Mouse (Mus musculus): ENCODE data around the gene Hoxa9. TPM values are rescaled to one million over a fixed set of nuclear protein-coding genes. Genes with fewer than 3 reads are reported as not detected.
A peak's percentile ranks its signal among the peaks of the same experiment; 100 is the strongest.

The Hoxa9 gene
- polyA plus RNA-seq, 1 experiment from 2014 or later: 151 TPM

- Histone ChIP-seq H3K27me3 (ENCODE audit: control insufficient read depth, insufficient read depth, low read length) (peaks cover 41% of the 10 kb centered on the region), H3K4me3 (ENCODE audit: low read depth, low read length) (peak overlapping the region; percentile 9; the same call in 1 of the 2 replicates), H3K4me2 (ENCODE audit: low read depth, low read length) (peak overlapping the region; percentile 23; the same call in 1 of the 2 replicates), H3K27ac (ENCODE audit: low read depth, low read length) (peak overlapping the region; percentile 67; the same call in 1 of the 2 replicates), H3K9ac (replicated peaks; ENCODE audit: low read depth, low read length) (no peak overlapping the region), H3K36me3 (ENCODE audit: control insufficient read depth, insufficient read depth, low read length) (no peaks in the 10 kb centered on the region), H3K4me1 (ENCODE audit: control insufficient read depth, insufficient read depth, low read length) (no peaks in the 10 kb centered on the region), H3K9me3 (ENCODE audit: control insufficient read depth, low read length) (no peaks in the 10 kb centered on the region)
- WGBS: 1% methylated on average over 35 of the region's 35 CpGs
- 0 out of 2 replicates have a peak, but pooled peaks have one; percentile 29 for ATAC-seq (ENCODE audit: low read depth)
Measured at GRCm38 (mm10) chr6:52252775-52253376, 22.0 kb upstream of the Hoxa9 start.

DNA sequence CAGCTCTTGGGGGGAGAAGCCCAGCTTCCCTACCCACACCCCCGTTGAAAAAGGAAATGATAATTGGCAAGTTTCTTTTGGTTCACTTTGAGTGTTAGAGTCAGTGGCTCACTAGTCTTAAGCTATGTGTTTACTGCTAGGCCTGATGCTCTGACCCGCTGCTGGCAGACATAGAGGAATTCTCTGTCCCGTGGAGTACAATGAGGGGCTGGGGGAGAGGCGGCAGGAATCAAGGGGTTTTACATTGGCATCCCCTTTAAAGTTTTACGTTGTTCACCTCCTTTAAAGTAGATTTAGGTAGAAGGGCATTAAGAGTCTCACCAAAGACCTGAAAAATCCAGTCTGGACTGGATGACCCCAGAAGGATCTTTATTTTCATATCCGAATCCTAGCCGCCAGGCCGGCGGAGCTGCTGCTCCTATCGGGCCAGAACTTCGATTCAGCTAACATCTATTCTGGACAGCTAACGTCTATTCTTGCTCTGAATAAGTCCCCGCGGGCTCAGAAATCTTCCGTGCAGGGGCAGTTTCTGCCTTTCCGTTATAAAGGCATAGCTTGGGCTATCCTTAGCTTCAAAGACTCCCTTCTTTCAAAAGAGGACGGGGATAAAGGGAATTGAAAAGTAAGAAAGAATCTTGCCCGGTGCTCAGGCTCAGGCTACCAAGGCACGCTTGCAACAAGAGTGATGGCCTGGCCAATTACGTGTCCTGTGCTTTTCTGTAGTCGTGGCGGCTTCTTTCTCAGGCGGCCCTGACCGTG is 21.3 kb upstream of the Hoxa9 start:
- WGBS: 5% methylated on average over 24 of the region's 24 CpGs
- H3K36me3 ChIP-seq (ENCODE audit: control insufficient read depth, insufficient read depth, low read length): no peaks in the 10 kb centered on the region
- H3K9me3 ChIP-seq (ENCODE audit: control insufficient read depth, low read length): no peaks in the 10 kb centered on the region
- no peak overlapping the region; the same call in 1 of the 2 replicates for H3K4me3 ChIP-seq (ENCODE audit: low read depth, low read length)
- H3K9ac ChIP-seq (replicated peaks; ENCODE audit: low read depth, low read length): no peak overlapping the region
- H3K4me2 ChIP-seq (ENCODE audit: low read depth, low read length): peak overlapping the region; percentile 23; the same call in 1 of the 2 replicates
- peaks cover 37% of the 10 kb centered on the region for H3K27me3 ChIP-seq (ENCODE audit: control insufficient read depth, insufficient read depth, low read length)
- H3K4me1 ChIP-seq (ENCODE audit: control insufficient read depth, insufficient read depth, low read length): no peaks in the 10 kb centered on the region
- no peak for ATAC-seq (ENCODE audit: low read depth)
- H3K27ac ChIP-seq (ENCODE audit: low read depth, low read length): no peak overlapping the region

GRCm38 (mm10) chr6:52251177-52251879 is 20.4 kb upstream of the Hoxa9 start:
- H3K4me2 ChIP-seq (ENCODE audit: low read depth, low read length): no peak overlapping the region; the same call in 1 of the 2 replicates
- H3K9ac ChIP-seq (replicated peaks; ENCODE audit: low read depth, low read length): no peak overlapping the region
- H3K27me3 ChIP-seq (ENCODE audit: control insufficient read depth, insufficient read depth, low read length): peaks cover 35% of the 10 kb centered on the region
- H3K9me3 ChIP-seq (ENCODE audit: control insufficient read depth, low read length): no peaks in the 10 kb centered on the region
- no peak overlapping the region for H3K27ac ChIP-seq (ENCODE audit: low read depth, low read length)
- no peak overlapping the region for H3K4me3 ChIP-seq (ENCODE audit: low read depth, low read length)
- no peaks in the 10 kb centered on the region for H3K4me1 ChIP-seq (ENCODE audit: control insufficient read depth, insufficient read depth, low read length)
- ATAC-seq (ENCODE audit: low read depth): no peak
- H3K36me3 ChIP-seq (ENCODE audit: control insufficient read depth, insufficient read depth, low read length): no peaks in the 10 kb centered on the region
- WGBS: 7% methylated on average over 7 of the region's 7 CpGs

GRCm38 (mm10) chr6:52249826-52250225 is 18.9 kb upstream of the Hoxa9 start:
- WGBS: 6% methylated on average over 4 of the region's 4 CpGs
- no peaks in the 10 kb centered on the region for H3K36me3 ChIP-seq (ENCODE audit: control insufficient read depth, insufficient read depth, low read length)
- H3K9ac ChIP-seq (replicated peaks; ENCODE audit: low read depth, low read length): no peak overlapping the region
- peak overlapping the region; percentile 36 for H3K4me2 ChIP-seq (ENCODE audit: low read depth, low read length)
- no peaks in the 10 kb centered on the region for H3K9me3 ChIP-seq (ENCODE audit: control insufficient read depth, low read length)
- peaks cover 34% of the 10 kb centered on the region for H3K27me3 ChIP-seq (ENCODE audit: control insufficient read depth, insufficient read depth, low read length)
- peak overlapping the region; percentile 7; the same call in 1 of the 2 replicates for H3K4me3 ChIP-seq (ENCODE audit: low read depth, low read length)
- no peak for ATAC-seq (ENCODE audit: low read depth)
- no peaks in the 10 kb centered on the region for H3K4me1 ChIP-seq (ENCODE audit: control insufficient read depth, insufficient read depth, low read length)
- H3K27ac ChIP-seq (ENCODE audit: low read depth, low read length): peak overlapping the region; percentile 12; the same call in 1 of the 2 replicates

- Histone ChIP-seq H3K27ac (ENCODE audit: low read depth, low read length) (peak overlapping the region; percentile 12; the same call in 1 of the 2 replicates), H3K27me3 (ENCODE audit: control insufficient read depth, insufficient read depth, low read length) (peaks cover 33% of the 10 kb centered on the region), H3K36me3 (ENCODE audit: control insufficient read depth, insufficient read depth, low read length) (no peaks in the 10 kb centered on the region), H3K4me3 (ENCODE audit: low read depth, low read length) (peak overlapping the region; percentile 7; the same call in 1 of the 2 replicates), H3K9me3 (ENCODE audit: control insufficient read depth, low read length) (no peaks in the 10 kb centered on the region), H3K4me1 (ENCODE audit: control insufficient read depth, insufficient read depth, low read length) (no peaks in the 10 kb centered on the region), H3K4me2 (ENCODE audit: low read depth, low read length) (peak overlapping the region; percentile 36), H3K9ac (replicated peaks; ENCODE audit: low read depth, low read length) (no peak overlapping the region)
- 3% methylated on average over 16 of the region's 16 CpGs for WGBS
- no peak for ATAC-seq (ENCODE audit: low read depth)
Measured at GRCm38 (mm10) chr6:52249415-52249738, 18.5 kb upstream of the Hoxa9 start.

DNA sequence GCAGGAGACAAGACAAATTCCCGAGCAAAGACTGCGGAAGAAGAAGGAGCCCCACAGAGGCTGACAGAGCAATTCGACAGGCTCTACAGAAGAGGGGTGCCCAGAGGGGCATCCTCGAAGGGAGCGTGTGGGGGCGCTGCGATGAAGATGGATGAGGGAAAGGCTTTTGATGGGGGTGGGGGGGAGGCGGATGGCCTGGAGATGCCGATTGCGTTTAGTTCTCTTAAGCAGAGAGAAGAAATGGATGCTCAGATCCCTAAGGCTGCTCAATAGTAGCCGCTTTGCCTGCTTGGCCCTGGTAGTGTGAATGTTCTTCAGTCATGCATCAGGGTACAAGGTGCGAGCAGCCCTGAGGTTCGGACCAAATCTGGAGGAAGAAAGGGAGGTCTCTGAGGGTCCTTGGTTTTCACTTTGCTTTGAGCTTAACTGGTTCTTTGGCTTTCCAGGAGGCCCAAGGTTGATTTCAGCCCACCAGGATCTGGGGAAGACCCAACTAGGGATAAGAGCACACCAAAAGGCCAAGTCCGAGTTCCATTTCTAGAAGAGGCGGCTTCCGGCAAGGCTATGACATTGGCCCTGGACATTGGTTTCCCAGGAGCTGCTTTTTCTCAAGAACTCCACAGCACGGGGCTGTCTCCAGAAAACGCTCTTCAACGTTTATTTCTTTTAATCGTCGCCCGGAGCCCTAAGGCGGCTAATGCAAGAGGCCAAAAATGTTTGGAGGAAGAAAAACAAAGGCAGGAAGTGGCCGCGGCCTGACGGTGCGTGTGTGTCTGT is 17.9 kb upstream of the Hoxa9 start:
- H3K4me3 ChIP-seq (ENCODE audit: low read depth, low read length): peak overlapping the region; percentile 22; the same call in 1 of the 2 replicates
- peak overlapping the region; percentile 36 for H3K4me2 ChIP-seq (ENCODE audit: low read depth, low read length)
- no peak overlapping the region for H3K9ac ChIP-seq (replicated peaks; ENCODE audit: low read depth, low read length)
- WGBS: 3% methylated on average over 27 of the region's 27 CpGs
- H3K27ac ChIP-seq (ENCODE audit: low read depth, low read length): peak overlapping the region; percentile 64; the same call in 1 of the 2 replicates
- no peaks in the 10 kb centered on the region for H3K4me1 ChIP-seq (ENCODE audit: control insufficient read depth, insufficient read depth, low read length)
- H3K9me3 ChIP-seq (ENCODE audit: control insufficient read depth, low read length): no peaks in the 10 kb centered on the region
- ATAC-seq (ENCODE audit: low read depth): peak; percentile 5; the same call in 1 of the 2 replicates
- H3K27me3 ChIP-seq (ENCODE audit: control insufficient read depth, insufficient read depth, low read length): peaks cover 31% of the 10 kb centered on the region
- H3K36me3 ChIP-seq (ENCODE audit: control insufficient read depth, insufficient read depth, low read length): no peaks in the 10 kb centered on the region

- no peaks in the 10 kb centered on the region for H3K4me1 ChIP-seq (ENCODE audit: control insufficient read depth, insufficient read depth, low read length)
- H3K36me3 ChIP-seq (ENCODE audit: control insufficient read depth, insufficient read depth, low read length): no peaks in the 10 kb centered on the region
- peak overlapping the region; percentile 36; the same call in 1 of the 2 replicates for H3K4me2 ChIP-seq (ENCODE audit: low read depth, low read length)
- peak; percentile 12; the same call in 1 of the 2 replicates for ATAC-seq (ENCODE audit: low read depth)
- WGBS: 2% methylated on average over 23 of the region's 23 CpGs
- no peaks in the 10 kb centered on the region for H3K9me3 ChIP-seq (ENCODE audit: control insufficient read depth, low read length)
- H3K27me3 ChIP-seq (ENCODE audit: control insufficient read depth, insufficient read depth, low read length): peaks cover 35% of the 10 kb centered on the region
- H3K27ac ChIP-seq (ENCODE audit: low read depth, low read length): peak overlapping the region; percentile 64; the same call in 1 of the 2 replicates
- peak overlapping the region; percentile 22; the same call in 1 of the 2 replicates for H3K4me3 ChIP-seq (ENCODE audit: low read depth, low read length)
- H3K9ac ChIP-seq (replicated peaks; ENCODE audit: low read depth, low read length): no peak overlapping the region
Measured at GRCm38 (mm10) chr6:52247766-52248637, 17.1 kb upstream of the Hoxa9 start.

GRCm38 (mm10) chr6:52246916-52247315 is 16.0 kb upstream of the Hoxa9 start:
- Histone ChIP-seq H3K27ac (ENCODE audit: low read depth, low read length) (no peak overlapping the region), H3K4me3 (ENCODE audit: low read depth, low read length) (peak overlapping the region; percentile 30), H3K36me3 (ENCODE audit: control insufficient read depth, insufficient read depth, low read length) (no peaks in the 10 kb centered on the region), H3K9ac (replicated peaks; ENCODE audit: low read depth, low read length) (peak overlapping the region; percentile 48), H3K9me3 (ENCODE audit: control insufficient read depth, low read length) (no peaks in the 10 kb centered on the region), H3K27me3 (ENCODE audit: control insufficient read depth, insufficient read depth, low read length) (peaks cover 39% of the 10 kb centered on the region), H3K4me2 (ENCODE audit: low read depth, low read length) (peak overlapping the region; percentile 40), H3K4me1 (ENCODE audit: control insufficient read depth, insufficient read depth, low read length) (no peaks in the 10 kb centered on the region)
- ATAC-seq (ENCODE audit: low read depth): no peak
- 3% methylated on average over 3 of the region's 3 CpGs for WGBS
